Mouse (Mus musculus) midbrain, embryonic 11.5 days (tissue): ENCODE data around the gene Nps. TPM values are rescaled to one million over a fixed set of nuclear protein-coding genes. Genes with fewer than 3 reads are reported as not detected.

Experiments used
- ATAC-seq: fragments of 200-750 bp; cut with Nextera tagmentation; 2 replicates; pipeline ENCODE4 v1.8.0; 2017; ENCODE audit warnings: moderate TSS enrichment, moderate library complexity; ENCODE audit not compliant: low FRiP score
- DNase-seq: peaks from one replicate; pipeline ENCODE4 v3.0.0; 2015; ENCODE audit warnings: low spot score; ENCODE audit errors: missing footprints
- H3K27ac ChIP-seq: fragments of 300-500 bp; sonication (generic); 2 replicates; pipeline ENCODE4 v1.5.1; 2014; ENCODE audit warnings: low read depth, low read length
- H3K27me3 ChIP-seq: fragments of 300-500 bp; sonication (generic); 2 replicates; pipeline ENCODE4 v1.6.1; 2014; ENCODE audit warnings: mild to moderate bottlenecking, low read length, moderate library complexity, mixed read lengths; ENCODE audit not compliant: control insufficient read depth, insufficient read depth
- H3K36me3 ChIP-seq: fragments of 300-500 bp; sonication (generic); 2 replicates; pipeline ENCODE4 v1.6.1; 2014; ENCODE audit warnings: mild to moderate bottlenecking, low read length, moderate library complexity, mixed read lengths; ENCODE audit not compliant: control insufficient read depth, insufficient read depth
- H3K4me1 ChIP-seq: fragments of 300-500 bp; sonication (generic); 2 replicates; pipeline ENCODE4 v1.6.1; 2014; ENCODE audit warnings: low read length; ENCODE audit not compliant: control insufficient read depth, insufficient read depth
- H3K4me2 ChIP-seq: fragments of 300-500 bp; sonication (generic); 2 replicates; pipeline ENCODE4 v1.6.1; 2014; ENCODE audit warnings: mild to moderate bottlenecking, moderate library complexity
- H3K4me3 ChIP-seq: fragments of 300-500 bp; sonication (generic); 2 replicates; pipeline ENCODE4 v1.5.1; 2014; ENCODE audit warnings: low read depth, low read length
- H3K9ac ChIP-seq: fragments of 300-500 bp; sonication (generic); 2 replicates; pipeline ENCODE4 v1.6.1; 2014; ENCODE audit warnings: low read length
- H3K9me3 ChIP-seq: fragments of 300-500 bp; sonication (generic); 2 replicates; pipeline ENCODE4 v1.6.1; 2016; ENCODE audit warnings: low read length; ENCODE audit not compliant: control insufficient read depth
- WGBS: fragments of 180-500 bp; shearing (Covaris S2); extraction: QIAGEN DNeasy Blood & Tissue Kit; methylation state at CpG from one replicate; pipeline ENCODE4 v1.1.7; 2014; 5-methylcytosine and 5-hydroxymethylcytosine counted together
- polyA plus RNA-seq: library from polyadenylated mRNA; unstranded; fragments of >200 nt; fragmentation: Nextera tagmentation; extraction: Ambion mirVana; gene quantifications from 2 replicates; pipeline ENCODE4 v1.2.1, GENCODE M21; 2014

Nps gene
- polyA plus RNA-seq, 1 experiment from 2014 or later: not detected

GRCm38 (mm10) chr7:135291646-135292236, 33.2 kb downstream of the Nps start:
- no peaks in the 10 kb centered on the region for H3K27me3 ChIP-seq
- no peak overlapping the region for H3K9ac ChIP-seq
- DNase-seq (no peak), ATAC-seq (no peak)
- WGBS: 93% methylated on average over 15 of the region's 15 CpGs
- no peak overlapping the region for H3K27ac ChIP-seq
- no peak overlapping the region for H3K4me3 ChIP-seq
- H3K4me1 ChIP-seq: no peaks in the 10 kb centered on the region
- no peaks in the 10 kb centered on the region for H3K36me3 ChIP-seq
- H3K9me3 ChIP-seq: no peaks in the 10 kb centered on the region
- H3K4me2 ChIP-seq: no peak overlapping the region

GRCm38 (mm10) chr7:135294498-135294897, 36.0 kb downstream of the Nps start:
- Histone ChIP-seq H3K36me3 (no peaks in the 10 kb centered on the region), H3K9ac (no peak overlapping the region), H3K27ac (no peak overlapping the region), H3K4me1 (no peaks in the 10 kb centered on the region), H3K27me3 (no peaks in the 10 kb centered on the region), H3K9me3 (no peaks in the 10 kb centered on the region), H3K4me3 (no peak overlapping the region), H3K4me2 (no peak overlapping the region)
- DNase-seq: no peak
- WGBS: 87% methylated on average over 3 of the region's 3 CpGs
- no peak for ATAC-seq

GRCm38 (mm10) chr7:135304496-135304895, 46.0 kb downstream of the Nps start:
- Histone ChIP-seq H3K9me3 (no peaks in the 10 kb centered on the region), H3K27me3 (no peaks in the 10 kb centered on the region), H3K9ac (no peak overlapping the region), H3K4me1 (no peaks in the 10 kb centered on the region), H3K27ac (no peak overlapping the region), H3K4me2 (no peak overlapping the region), H3K36me3 (no peaks in the 10 kb centered on the region), H3K4me3 (no peak overlapping the region)
- no peak for DNase-seq
- 82% methylated on average over 2 of the region's 2 CpGs for WGBS
- ATAC-seq: no peak

Other genes starting within 250 kb of the Nps start
- gene Foxi2, start 151.6 kb downstream of the Nps start, polyA plus RNA-seq: 0.57 and 0.63 TPM in 2 replicates